Mouse (Mus musculus) myocyte (in vitro differentiated cells): Measurements from ENCODE around the gene Nudt15.

ENCODE experiments used
- E2F4 ChIP-seq: IDR thresholded peaks from one replicate; pipeline ENCODE4 v1.6.1; 2011; ENCODE audit warnings: mild to moderate bottlenecking, control low read depth, moderate library complexity; ENCODE audit not compliant: insufficient read depth
- MAX ChIP-seq: IDR thresholded peaks from one replicate; pipeline ENCODE4 v1.6.1; 2011; ENCODE audit warnings: low read depth, mild to moderate bottlenecking, control low read depth
- MYOG ChIP-seq, 3 experiments: IDR thresholded peaks; one replicate each; pipeline ENCODE4 v1.6.1; 2011; ENCODE audit warnings: control low read depth in 2 of 3, low read depth in 2 of 3, mild to moderate bottlenecking in 2 of 3; ENCODE audit not compliant: insufficient read length in 2 of 3, control insufficient read depth in 1 of 3, insufficient read depth in 1 of 3
- POLR2A ChIP-seq: IDR thresholded peaks from one replicate; pipeline ENCODE4 v1.6.1; 2011; ENCODE audit warnings: low read depth, mild to moderate bottlenecking, control low read depth, moderate library complexity; ENCODE audit not compliant: insufficient read length
- POLR2AphosphoS2 ChIP-seq: IDR thresholded peaks from one replicate; pipeline ENCODE4 v1.6.1; 2011; ENCODE audit warnings: low read depth, control low read depth; ENCODE audit not compliant: insufficient read length
- REST ChIP-seq: IDR thresholded peaks from one replicate; pipeline ENCODE4 v1.6.1; 2011; ENCODE audit warnings: mild to moderate bottlenecking, control low read depth, moderate library complexity; ENCODE audit not compliant: insufficient read depth, insufficient read length
- SRF ChIP-seq: IDR thresholded peaks from one replicate; pipeline ENCODE4 v1.6.1; 2011; ENCODE audit warnings: low read depth; ENCODE audit not compliant: control insufficient read depth, insufficient read length
- TCF12 ChIP-seq: IDR thresholded peaks from one replicate; pipeline ENCODE4 v1.6.1; 2011; ENCODE audit warnings: mild to moderate bottlenecking, control low read depth; ENCODE audit not compliant: poor library complexity, insufficient read depth, severe bottlenecking

GRCm38 (mm10) chr14:73483516-73484229, 64.4 kb downstream of the Nudt15 start:
- TF ChIP-seq POLR2A (no peak), REST (no peak), SRF (no peak), POLR2AphosphoS2 (no peak), E2F4 (no peak), TCF12 (no peak), MYOG (IDR thresholded peaks at IDR 0.05; ENCODE audit: control insufficient read depth in 1 of 3, insufficient read depth in 1 of 3, insufficient read length in 2 of 3, low read depth in 2 of 3) (no peak), MAX (no peak)
